Mouse (Mus musculus) MEL (cell line): ENCODE measurements around the gene Slc4a3. TPM values are rescaled to one million over a fixed set of nuclear protein-coding genes. Genes with fewer than 3 reads are reported as not detected.

Experiments used
- DNase-seq: peaks from one replicate; pipeline ENCODE4 v3.0.0; 2011; ENCODE audit warnings: low read depth, low spot score
- H3K27ac ChIP-seq: 2 replicates; pipeline ENCODE4 v1.5.1; 2012; ENCODE audit warnings: low read depth, mild to moderate bottlenecking, control low read depth, low read length, moderate library complexity; ENCODE audit not compliant: control insufficient read depth
- H3K27me3 ChIP-seq, 2 experiments: fragments of 150-350 bp in 1 of 2; sonication (generic) in 1 of 2; 2 replicates each; pipeline ENCODE4 v1.6.1; 2012; ENCODE audit warnings: low read length in 2 of 2, mild to moderate bottlenecking in 2 of 2, improper control_type of control experiment in 1 of 2, moderate library complexity in 1 of 2; ENCODE audit not compliant: insufficient read depth in 2 of 2, control insufficient read depth in 1 of 2
- H3K36me3 ChIP-seq, 2 experiments: 2 replicates each; pipeline ENCODE4 v1.6.1; 2012 to 2014; ENCODE audit warnings: low read length in 2 of 2, improper control_type of control experiment in 1 of 2, inconsistent platforms in 1 of 2, mild to moderate bottlenecking in 1 of 2; ENCODE audit not compliant: insufficient read depth in 2 of 2, control insufficient read depth in 1 of 2
- H3K4me1 ChIP-seq, 2 experiments: fragments of 150-350 bp in 1 of 2; sonication (generic) in 1 of 2; 2 replicates each; pipeline ENCODE4 v1.6.1; 2012; ENCODE audit warnings: low read length in 2 of 2, improper control_type of control experiment in 1 of 2, mild to moderate bottlenecking in 1 of 2; ENCODE audit not compliant: insufficient read depth in 2 of 2, control insufficient read depth in 1 of 2
- H3K4me3 ChIP-seq, 2 experiments: fragments of 150-350 bp in 1 of 2; sonication (generic) in 1 of 2; 2 replicates each; pipeline ENCODE4 v1.5.1; 2012; ENCODE audit warnings: low read depth in 2 of 2, low read length in 2 of 2, mild to moderate bottlenecking in 2 of 2, moderate library complexity in 2 of 2, control low read depth in 1 of 2, improper control_type of control experiment in 1 of 2; ENCODE audit not compliant: control insufficient read depth in 1 of 2, insufficient read depth in 1 of 2
- H3K79me2 ChIP-seq: 2 replicates; pipeline ENCODE4 v1.6.1; 2012; ENCODE audit warnings: mild to moderate bottlenecking, low read length, moderate library complexity; ENCODE audit not compliant: control insufficient read depth, poor library complexity, insufficient read depth
- H3K9ac ChIP-seq: 2 replicates; pipeline ENCODE4 v1.6.1; 2012; ENCODE audit warnings: low read depth, mild to moderate bottlenecking, control low read depth, low read length, moderate library complexity; ENCODE audit not compliant: control insufficient read depth, poor library complexity, severe bottlenecking
- H3K9me3 ChIP-seq: fragments of 150-350 bp; sonication (generic); replicated peaks from 2 replicates; pipeline ENCODE4 v1.6.1; 2012; ENCODE audit warnings: mild to moderate bottlenecking, low read length, improper control_type of control experiment, moderate library complexity; ENCODE audit not compliant: insufficient read depth
- BHLHE40 ChIP-seq: IDR thresholded peaks from 2 replicates; pipeline ENCODE4 v1.6.1; 2012; ENCODE audit warnings: low read depth, mild to moderate bottlenecking, inconsistent platforms, low read length, improper control_type of control experiment, borderline replicate concordance
- CHD2 ChIP-seq: IDR thresholded peaks from 2 replicates; pipeline ENCODE4 v1.6.1; 2011; ENCODE audit warnings: low read length, improper control_type of control experiment
- CTCF ChIP-seq, 3 experiments: IDR thresholded peaks in 2 of 3; conservative IDR thresholded peaks in 1 of 3; 2 replicates each; pipeline ENCODE4 v1.5.1; 2011 to 2012; ENCODE audit warnings: low read length in 3 of 3, low read depth in 2 of 3, mild to moderate bottlenecking in 2 of 3, improper control_type of control experiment in 1 of 3, inconsistent platforms in 1 of 3, mixed read lengths in 1 of 3, moderate library complexity in 1 of 3; ENCODE audit not compliant: control insufficient read depth in 1 of 3, insufficient read depth in 1 of 3, poor library complexity in 1 of 3, severe bottlenecking in 1 of 3
- ELF1 ChIP-seq: IDR thresholded peaks from 2 replicates; pipeline ENCODE4 v1.6.1; 2014; ENCODE audit warnings: low read depth, mild to moderate bottlenecking, inconsistent platforms, low read length, improper control_type of control experiment, moderate library complexity
- EP300 ChIP-seq, 2 experiments: IDR thresholded peaks; 2 replicates each; pipeline ENCODE4 v1.6.1; 2011; ENCODE audit warnings: improper control_type of control experiment in 2 of 2, low read length in 2 of 2, low read depth in 1 of 2, mild to moderate bottlenecking in 1 of 2
- GATA1 ChIP-seq: IDR thresholded peaks from 2 replicates; pipeline ENCODE4 v1.6.1; 2011; ENCODE audit warnings: low read depth, low read length, improper control_type of control experiment
- HCFC1 ChIP-seq: IDR thresholded peaks from 2 replicates; pipeline ENCODE4 v1.6.1; 2012; ENCODE audit warnings: low read depth, mild to moderate bottlenecking, inconsistent platforms, low read length, improper control_type of control experiment, moderate library complexity
- JUND ChIP-seq: IDR thresholded peaks from 2 replicates; pipeline ENCODE4 v1.6.1; 2011; ENCODE audit warnings: low read depth, mild to moderate bottlenecking, improper control_type of control experiment, low read length
- KAT2A ChIP-seq: conservative IDR thresholded peaks from 2 replicates; pipeline ENCODE4 v1.6.1; 2012; ENCODE audit warnings: low read depth, low read length, improper control_type of control experiment, inconsistent platforms
- MAX ChIP-seq: IDR thresholded peaks from 2 replicates; pipeline ENCODE4 v1.6.1; 2011; ENCODE audit warnings: low read length, improper control_type of control experiment
- MAZ ChIP-seq: IDR thresholded peaks from 2 replicates; pipeline ENCODE4 v1.6.1; 2012; ENCODE audit warnings: low read depth, mild to moderate bottlenecking, inconsistent platforms, low read length, improper control_type of control experiment
- MXI1 ChIP-seq: IDR thresholded peaks from 2 replicates; pipeline ENCODE4 v1.6.1; 2011; ENCODE audit warnings: mild to moderate bottlenecking, low read depth, low read length, improper control_type of control experiment
- MYB ChIP-seq: IDR thresholded peaks from 2 replicates; pipeline ENCODE4 v1.6.1; 2011; ENCODE audit warnings: mild to moderate bottlenecking, low read depth, low read length, improper control_type of control experiment
- NRF1 ChIP-seq: IDR thresholded peaks from 2 replicates; pipeline ENCODE4 v1.6.1; 2014; ENCODE audit warnings: low read depth, mild to moderate bottlenecking, inconsistent platforms, low read length, improper control_type of control experiment, moderate library complexity; ENCODE audit not compliant: poor library complexity, insufficient read depth, severe bottlenecking
- POLR2A ChIP-seq, 2 experiments: IDR thresholded peaks; 2 replicates each; pipeline ENCODE4 v1.6.1; 2011 to 2012; ENCODE audit warnings: low read length in 2 of 2, mild to moderate bottlenecking in 2 of 2, control low read depth in 1 of 2, improper control_type of control experiment in 1 of 2, low read depth in 1 of 2, moderate library complexity in 1 of 2; ENCODE audit not compliant: control insufficient read depth in 1 of 2, insufficient read depth in 1 of 2, poor library complexity in 1 of 2
- POLR2AphosphoS5 ChIP-seq: IDR thresholded peaks from 2 replicates; pipeline ENCODE4 v1.6.1; 2012; ENCODE audit warnings: low read depth, borderline replicate concordance, mild to moderate bottlenecking, inconsistent platforms, low read length, moderate library complexity, mixed read lengths
- RAD21 ChIP-seq: IDR thresholded peaks from 2 replicates; pipeline ENCODE4 v1.6.1; 2011; ENCODE audit warnings: mild to moderate bottlenecking, low read depth, low read length, improper control_type of control experiment
- RCOR1 ChIP-seq: IDR thresholded peaks from 2 replicates; pipeline ENCODE4 v1.6.1; 2012; ENCODE audit warnings: low read depth, mild to moderate bottlenecking, inconsistent platforms, low read length, improper control_type of control experiment
- SMC3 ChIP-seq: IDR thresholded peaks from 2 replicates; pipeline ENCODE4 v1.6.1; 2011; ENCODE audit warnings: low read depth, low read length, improper control_type of control experiment
- TAL1 ChIP-seq: IDR thresholded peaks from 2 replicates; pipeline ENCODE4 v1.6.1; 2012; ENCODE audit warnings: mild to moderate bottlenecking, inconsistent platforms, low read length, moderate library complexity, mixed read lengths
- TBP ChIP-seq: IDR thresholded peaks from 2 replicates; pipeline ENCODE4 v1.8.0; 2011; ENCODE audit warnings: low read depth, low read length, improper control_type of control experiment
- UBTF ChIP-seq: IDR thresholded peaks from 2 replicates; pipeline ENCODE4 v1.6.1; 2012; ENCODE audit warnings: low read depth, mild to moderate bottlenecking, inconsistent platforms, low read length, improper control_type of control experiment, moderate library complexity, borderline replicate concordance; ENCODE audit not compliant: insufficient read depth
- USF1 ChIP-seq: IDR thresholded peaks from 2 replicates; pipeline ENCODE4 v1.6.1; 2014; ENCODE audit warnings: low read depth, mild to moderate bottlenecking, inconsistent platforms, low read length, improper control_type of control experiment, moderate library complexity
- USF2 ChIP-seq, 2 experiments: IDR thresholded peaks; 2 replicates each; pipeline ENCODE4 v1.6.1; 2011 to 2012; ENCODE audit warnings: improper control_type of control experiment in 2 of 2, low read length in 2 of 2, borderline replicate concordance in 1 of 2, inconsistent platforms in 1 of 2, low read depth in 1 of 2, mild to moderate bottlenecking in 1 of 2; ENCODE audit not compliant: insufficient read depth in 1 of 2
- ZC3H11A ChIP-seq: IDR thresholded peaks from 2 replicates; pipeline ENCODE4 v1.6.1; 2012; ENCODE audit warnings: low read depth, mild to moderate bottlenecking, inconsistent platforms, low read length, improper control_type of control experiment
- ZNF384 ChIP-seq: IDR thresholded peaks from 2 replicates; pipeline ENCODE4 v1.6.1; 2012; ENCODE audit warnings: low read depth, mild to moderate bottlenecking, inconsistent platforms, low read length, improper control_type of control experiment
- polyA plus RNA-seq, 2 experiments: library from polyadenylated mRNA; stranded (reverse) in 1 of 2; unstranded in 1 of 2; fragments of >175 nt in 1 of 2; fragments of >200 nt in 1 of 2; gene quantifications; 2 replicates each; pipeline versions ENCODE4 v1.2.1 to v1.2.4; 2012; ENCODE audit warnings: low replicate concordance in 2 of 2, low read depth in 1 of 2; ENCODE audit not compliant: insufficient read length in 2 of 2, insufficient read depth in 1 of 2, missing spikeins in 1 of 2
- total RNA-seq: library from RNA; depleted of rRNA; stranded (reverse); fragments of 300-350 nt; gene quantifications from 2 replicates; pipeline ENCODE4 v1.2.3, GENCODE M21; 2012

The Slc4a3 gene
- total and polyA plus RNA-seq, 3 experiments, result not detected

DNA sequence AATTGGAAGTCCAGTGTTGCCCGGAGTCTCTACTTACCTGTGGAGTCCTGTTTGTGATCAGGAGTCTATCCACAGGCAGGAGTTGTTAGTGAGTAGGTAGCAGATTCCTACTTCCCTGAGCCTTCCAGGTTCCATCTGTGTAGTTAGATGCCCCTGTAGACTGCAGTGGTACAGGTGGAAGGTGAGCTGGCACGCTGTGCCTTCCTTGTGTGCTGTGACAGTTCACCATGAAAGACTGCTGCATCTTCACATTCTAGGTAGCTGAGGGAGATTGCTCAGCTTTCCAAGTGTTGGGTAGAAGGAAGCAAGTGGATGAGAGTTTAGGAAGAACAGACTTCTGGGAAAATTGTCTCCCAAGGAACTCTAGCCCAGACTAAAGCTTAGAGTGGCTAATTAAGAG is 18.0 kb downstream of the Slc4a3 start:
- Histone ChIP-seq H3K27me3 (no peaks in the 10 kb centered on the region), H3K4me1 (no peaks in the 10 kb centered on the region), H3K36me3 (no peaks in the 10 kb centered on the region), H3K79me2 (no peaks in the 10 kb centered on the region), H3K27ac (no peak overlapping the region), H3K9me3 (no peaks in the 10 kb centered on the region), H3K4me3 (no peak overlapping the region), H3K9ac (no peak overlapping the region)
- no peak for DNase-seq
- TF ChIP-seq CHD2 (no peak), SMC3 (no peak), MAZ (no peak), GATA1 (no peak), USF2 (IDR thresholded peaks at IDR 0.05; ENCODE audit: borderline replicate concordance in 1 of 2, insufficient read depth in 1 of 2, low read depth in 1 of 2, low read length in 2 of 2) (no peak), TAL1 (no peak), RAD21 (no peak), CTCF (IDR thresholded peaks at IDR 0.05 in 2 of 3, conservative IDR thresholded peaks at IDR 0.05 in 1 of 3; ENCODE audit: control insufficient read depth in 1 of 3, insufficient read depth in 1 of 3, low read depth in 2 of 3, low read length in 3 of 3, poor library complexity in 1 of 3, severe bottlenecking in 1 of 3) (no peak), MYB (no peak), POLR2A (IDR thresholded peaks at IDR 0.05; ENCODE audit: control insufficient read depth in 1 of 2, insufficient read depth in 1 of 2, low read depth in 1 of 2, low read length in 2 of 2, poor library complexity in 1 of 2) (no peak), POLR2AphosphoS5 (no peak), JUND (no peak), UBTF (no peak), ZC3H11A (no peak), MAX (no peak)

DNA sequence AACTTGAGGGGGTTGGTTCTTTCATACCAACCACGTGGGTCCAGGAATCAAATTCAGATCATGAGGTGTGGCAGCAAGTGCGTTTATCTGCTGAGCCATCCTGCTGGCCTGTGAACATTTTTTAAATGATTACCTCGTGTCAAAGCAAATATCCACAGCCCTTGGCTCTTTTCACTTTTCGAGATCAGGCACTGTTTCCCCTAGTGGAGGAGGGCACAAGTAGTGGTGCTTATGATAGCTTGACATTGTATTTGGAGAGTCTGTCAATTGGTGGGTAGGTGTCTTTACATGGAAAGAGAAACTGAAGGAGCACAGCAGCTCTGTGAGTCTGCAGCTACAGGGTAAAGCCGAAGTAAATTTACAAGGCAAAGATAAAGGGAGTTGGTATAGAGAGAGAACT is 18.9 kb downstream of the Slc4a3 start:
- no peak for DNase-seq
- H3K9ac ChIP-seq, result no peak overlapping the region
- no peaks in the 10 kb centered on the region for H3K27me3 ChIP-seq
- no peaks in the 10 kb centered on the region for H3K9me3 ChIP-seq
- H3K36me3 ChIP-seq, result no peaks in the 10 kb centered on the region
- no peaks in the 10 kb centered on the region for H3K79me2 ChIP-seq
- H3K4me1 ChIP-seq, result no peaks in the 10 kb centered on the region
- no peak overlapping the region for H3K4me3 ChIP-seq
- no peak for TF ChIP-seq USF2 (IDR thresholded peaks at IDR 0.05; ENCODE audit: borderline replicate concordance in 1 of 2, insufficient read depth in 1 of 2, low read depth in 1 of 2, low read length in 2 of 2)
- H3K27ac ChIP-seq, result no peak overlapping the region

DNA sequence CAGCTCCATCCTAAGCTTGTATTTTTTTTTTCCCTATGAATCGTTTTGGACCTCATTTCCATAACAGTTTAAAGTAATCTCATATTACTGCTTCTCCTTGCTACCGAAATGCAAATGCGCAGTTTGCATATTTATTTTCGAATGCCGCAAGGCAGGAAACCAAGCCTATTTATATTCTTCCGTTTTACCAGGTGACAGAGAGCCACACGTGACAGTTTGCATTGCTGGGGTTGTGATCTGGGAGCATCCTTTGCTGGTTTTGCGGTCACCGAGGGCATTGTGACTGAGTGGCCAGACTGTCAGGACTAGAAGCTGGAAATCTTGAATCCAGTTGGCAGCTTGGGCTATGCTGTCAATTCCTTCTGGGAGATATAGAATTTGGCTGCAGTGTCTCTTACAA is 19.6 kb downstream of the Slc4a3 start:
- Histone ChIP-seq H3K4me3 (no peak overlapping the region), H3K27ac (no peak overlapping the region), H3K9ac (no peak overlapping the region), H3K36me3 (no peaks in the 10 kb centered on the region), H3K9me3 (no peaks in the 10 kb centered on the region), H3K79me2 (no peaks in the 10 kb centered on the region), H3K4me1 (no peaks in the 10 kb centered on the region), H3K27me3 (no peaks in the 10 kb centered on the region)
- TF ChIP-seq USF1, result no peak
- TF ChIP-seq KAT2A, result no peak
- TF ChIP-seq HCFC1, result no peak
- no peak for TF ChIP-seq GATA1
- TF ChIP-seq ZNF384, result no peak
- TF ChIP-seq UBTF, result no peak
- TF ChIP-seq TAL1, result no peak
- no peak for TF ChIP-seq EP300 (IDR thresholded peaks at IDR 0.05; ENCODE audit: low read depth in 1 of 2, low read length in 2 of 2)
- no peak for TF ChIP-seq POLR2AphosphoS5
- TF ChIP-seq MXI1, result no peak
- TF ChIP-seq ZC3H11A, result no peak
- no peak for TF ChIP-seq ELF1
- no peak for TF ChIP-seq RCOR1
- TF ChIP-seq JUND, result no peak
- no peak for TF ChIP-seq BHLHE40
- no peak for TF ChIP-seq TBP
- no peak for TF ChIP-seq NRF1
- no peak for DNase-seq
